Mouse (Mus musculus) cortical plate, adult 2 months (tissue): ENCODE results near the gene Stx3.

Source experiments
- CTCF ChIP-seq: fragments of 200-500 bp; IDR thresholded peaks from 2 replicates; pipeline ENCODE4 v1.5.1; 2011; ENCODE audit warnings: mild to moderate bottlenecking, control low read depth, low read length; ENCODE audit not compliant: insufficient read depth; ENCODE audit errors: extremely low read depth
- POLR2A ChIP-seq: fragments of 200-500 bp; IDR thresholded peaks from 2 replicates; pipeline ENCODE4 v1.6.1; 2011; ENCODE audit warnings: mild to moderate bottlenecking, low read length, control low read depth; ENCODE audit not compliant: insufficient read depth; ENCODE audit errors: extremely low read depth

GRCm38 (mm10) chr19:11860966-11861365 is 41.8 kb upstream of the Stx3 start, which contains the start of gene Olfr1418:
- TF ChIP-seq CTCF = no peak
- TF ChIP-seq POLR2A = no peak
